19 mouse cellular contexts compared by ENCODE assay signal in genomic region chr4:82890585-82890984, GRCm38 (mm10). TPM values are rescaled to one million over a fixed set of nuclear protein-coding genes. Genes with fewer than 3 reads are reported as not detected.
DNase-seq lines count a peak whose midpoint lies in the region; ATAC-seq lines count a peak whose summit lies in the region.
"Had no signal": no experiment of that assay in that cellular context is flagged by ENCODE, and none has a peak within 500 bp of the region (broad histone marks: within the 10 kb centered on the region; RNA-seq: fewer than 3 reads in every experiment).

No protein-coding gene starts in this region.

- 73% methylated on average over 4 of the region's 4 CpGs for WGBS in heart, embryonic 12.5 days
- 69% methylated on average over 4 of the region's 4 CpGs for WGBS in kidney, embryonic 16.5 days
- 49% methylated on average over 4 of the region's 4 CpGs for WGBS in embryonic facial prominence, embryonic 15.5 days
- 56% methylated on average over 4 of the region's 4 CpGs for WGBS in stomach, embryonic 15.5 days

- H3K9ac ChIP-seq in heart, embryonic 12.5 days, result no peak overlapping the region
- H3K9ac ChIP-seq in kidney, embryonic 16.5 days (replicated peaks; ENCODE audit: low read length), result no peak overlapping the region
- no peak overlapping the region for H3K9ac ChIP-seq in embryonic facial prominence, embryonic 15.5 days
- H3K9ac ChIP-seq in stomach, embryonic 15.5 days, result no peak overlapping the region
- H3K9ac ChIP-seq: liver, postnatal 0 days; midbrain, embryonic 15.5 days; neural tube, embryonic 12.5 days had no signal

- H3K4me1 ChIP-seq in heart, embryonic 12.5 days (replicated peaks), result no peaks in the 10 kb centered on the region
- H3K4me1 ChIP-seq in kidney, embryonic 16.5 days (ENCODE audit: insufficient read depth, low read length), result no peaks in the 10 kb centered on the region
- peaks cover 27% of the 10 kb centered on the region for H3K4me1 ChIP-seq in embryonic facial prominence, embryonic 15.5 days
- no peaks in the 10 kb centered on the region for H3K4me1 ChIP-seq in stomach, embryonic 15.5 days
- H3K4me1 ChIP-seq: midbrain, embryonic 15.5 days; neural tube, embryonic 12.5 days had no signal

- no peaks in the 10 kb centered on the region for H3K36me3 ChIP-seq in heart, embryonic 12.5 days
- H3K36me3 ChIP-seq in kidney, embryonic 16.5 days (ENCODE audit: insufficient read depth, low read length), result no peaks in the 10 kb centered on the region
- no peaks in the 10 kb centered on the region for H3K36me3 ChIP-seq in embryonic facial prominence, embryonic 15.5 days
- H3K36me3 ChIP-seq in stomach, embryonic 15.5 days, result no peaks in the 10 kb centered on the region
- H3K36me3 ChIP-seq: midbrain, embryonic 15.5 days; neural tube, embryonic 12.5 days had no signal

- intact Hi-C loops in heart, postnatal 10 days (cut with DNase I), result no loop called here

- ATAC-seq in heart, embryonic 12.5 days (ENCODE audit: insufficient number of reproducible peaks, low FRiP score), result no peak
- ATAC-seq in kidney, embryonic 16.5 days (ENCODE audit: low FRiP score, low TSS enrichment), result no peak
- peak; percentile 69 for ATAC-seq in embryonic facial prominence, embryonic 15.5 days (ENCODE audit: insufficient number of reproducible peaks, low FRiP score, low TSS enrichment, low read depth)
- peak; percentile 14; the same call in 1 of the 2 replicates for ATAC-seq in stomach, embryonic 15.5 days (ENCODE audit: insufficient read depth, low FRiP score, low read depth)
- ATAC-seq: liver, postnatal 0 days; midbrain, embryonic 15.5 days had no signal

- no peaks in the 10 kb centered on the region for H3K27me3 ChIP-seq in heart, embryonic 12.5 days (replicated peaks)
- no peaks in the 10 kb centered on the region for H3K27me3 ChIP-seq in kidney, embryonic 16.5 days (ENCODE audit: insufficient read depth, low read length)
- H3K27me3 ChIP-seq in embryonic facial prominence, embryonic 15.5 days, result no peaks in the 10 kb centered on the region
- no peaks in the 10 kb centered on the region for H3K27me3 ChIP-seq in stomach, embryonic 15.5 days (replicated peaks)
- H3K27me3 ChIP-seq: midbrain, embryonic 15.5 days; neural tube, embryonic 12.5 days had no signal

- no peak for DNase-seq in heart, postnatal 10 days
- no peak for DNase-seq in kidney, postnatal 10 days
- no peak for DNase-seq in thymus, postnatal 0 days (ENCODE audit: low spot score)
- no peak for DNase-seq in layer of hippocampus, postnatal 10 days (ENCODE audit: low spot score in 2 of 2)
- DNase-seq: adrenal gland, adult 2 months; cerebellum, adult 2 months; gastrocnemius, postnatal 25 days; kidney, adult 9 months; liver, postnatal 0 days had no signal

- no peak overlapping the region for H3K4me2 ChIP-seq in heart, embryonic 12.5 days
- H3K4me2 ChIP-seq in kidney, embryonic 16.5 days (replicated peaks; ENCODE audit: low read depth, low read length), result no peak overlapping the region
- H3K4me2 ChIP-seq in embryonic facial prominence, embryonic 15.5 days (replicated peaks), result peak overlapping the region; percentile 13; the same call in 1 of the 2 replicates
- no peak overlapping the region for H3K4me2 ChIP-seq in stomach, embryonic 15.5 days
- H3K4me2 ChIP-seq: midbrain, embryonic 15.5 days; neural tube, embryonic 12.5 days had no signal

- 0 out of 2 replicates have a peak overlapping the region, but pooled peaks have one; percentile 4 for H3K27ac ChIP-seq in heart, embryonic 12.5 days (ENCODE audit: poor library complexity, severe bottlenecking)
- H3K27ac ChIP-seq in kidney, embryonic 16.5 days (ENCODE audit: low read length), result peak overlapping the region; percentile 48; the same call in 1 of the 2 replicates
- H3K27ac ChIP-seq in embryonic facial prominence, embryonic 15.5 days (replicated peaks), result peak overlapping the region; percentile 86
- H3K27ac ChIP-seq in stomach, embryonic 15.5 days, result peak overlapping the region; percentile 82
- H3K27ac ChIP-seq: macrophage; midbrain, embryonic 15.5 days; neural tube, embryonic 12.5 days had no signal

- no peaks in the 10 kb centered on the region for H3K9me3 ChIP-seq in heart, embryonic 12.5 days (replicated peaks)
- no peaks in the 10 kb centered on the region for H3K9me3 ChIP-seq in kidney, embryonic 16.5 days (ENCODE audit: low read length)
- no peaks in the 10 kb centered on the region for H3K9me3 ChIP-seq in embryonic facial prominence, embryonic 15.5 days (replicated peaks)
- H3K9me3 ChIP-seq in stomach, embryonic 15.5 days, result no peaks in the 10 kb centered on the region
- H3K9me3 ChIP-seq: midbrain, embryonic 15.5 days; neural tube, embryonic 12.5 days had no signal

- H3K4me3 ChIP-seq in heart, embryonic 12.5 days, result no peak overlapping the region
- H3K4me3 ChIP-seq in kidney, embryonic 16.5 days (ENCODE audit: low read length), result no peak overlapping the region
- no peak overlapping the region for H3K4me3 ChIP-seq in embryonic facial prominence, embryonic 15.5 days (replicated peaks)
- no peak overlapping the region for H3K4me3 ChIP-seq in stomach, embryonic 15.5 days (replicated peaks)
- H3K4me3 ChIP-seq: midbrain, embryonic 15.5 days; neural tube, embryonic 12.5 days had no signal

RNA-seq across cellular contexts. Expression of gene Cer1, which starts 5.6 kb away (rescaled TPM):
- 0.10 TPM in 1 of 2 replicates, not detected in the other for polyA plus RNA-seq in heart, embryonic 12.5 days (2016; fragmentation: Nextera tagmentation; extraction: Ambion mirVana)
- total RNA-seq in heart, postnatal 10 days (2021), result not detected
- not detected in 2 replicates for polyA plus RNA-seq in kidney, embryonic 16.5 days (2015; fragmentation: Nextera tagmentation; extraction: Ambion mirVana)
- 0.27 and 0.68 TPM in 2 replicates for polyA plus RNA-seq in embryonic facial prominence, embryonic 15.5 days (2015; fragmentation: Nextera tagmentation; extraction: Ambion mirVana)
- polyA plus RNA-seq in stomach, embryonic 15.5 days (2015; fragmentation: Nextera tagmentation; extraction: Ambion mirVana), result 0.14 and 0.34 TPM in 2 replicates
- polyA plus RNA-seq in thymus, postnatal 0 days (2015; fragmentation: Nextera tagmentation; extraction: Ambion mirVana), result not detected in 2 replicates
- under 1 TPM in 1 of 2 experiments, not detected in 1; 0.18 TPM for total RNA-seq in layer of hippocampus, postnatal 10 days (2021)
- total RNA-seq: adrenal gland, adult 2 months; ES-E14; gastrocnemius, postnatal 25 days; hematopoietic stem cell, adult 5-6 weeks had no signal
- polyA plus RNA-seq: adrenal gland, adult 2 months; cerebellum, adult 2 months; liver, postnatal 0 days; macrophage; midbrain, embryonic 15.5 days; small intestine, adult 2 months had no signal

RNA-seq across cellular contexts. Expression of gene Zdhhc21, which starts 30.8 kb away (rescaled TPM):
- 16.6 and 17.7 TPM in 2 replicates for polyA plus RNA-seq in heart, embryonic 12.5 days (2016; fragmentation: Nextera tagmentation; extraction: Ambion mirVana)
- 10 to 100 TPM; 15.1 to 19.2 TPM for total RNA-seq in heart, postnatal 10 days (2021)
- polyA plus RNA-seq in kidney, embryonic 16.5 days (2015; fragmentation: Nextera tagmentation; extraction: Ambion mirVana), result 12.2 and 16.4 TPM in 2 replicates
- polyA plus RNA-seq in embryonic facial prominence, embryonic 15.5 days (2015; fragmentation: Nextera tagmentation; extraction: Ambion mirVana), result 13.9 and 15.2 TPM in 2 replicates
- polyA plus RNA-seq in stomach, embryonic 15.5 days (2015; fragmentation: Nextera tagmentation; extraction: Ambion mirVana), result 15.1 and 15.9 TPM in 2 replicates
- 10.3 and 11.7 TPM in 2 replicates for polyA plus RNA-seq in thymus, postnatal 0 days (2015; fragmentation: Nextera tagmentation; extraction: Ambion mirVana)
- total RNA-seq in layer of hippocampus, postnatal 10 days (2021), result 10 to 100 TPM; 43.7 to 49.6 TPM

Comparison
In these comparisons a context has a peak if more than half of its experiments do, and no peak if none do; other contexts are left out.
1. ATAC-seq: peak in embryonic facial prominence, embryonic 15.5 days (single experiment) and stomach, embryonic 15.5 days (single experiment); none in heart, embryonic 12.5 days (single experiment) and kidney, embryonic 16.5 days (single experiment).
2. H3K27ac ChIP-seq: peak in every context shown above with its lines; median percentile 86 in embryonic facial prominence, embryonic 15.5 days; 82 in stomach, embryonic 15.5 days; 48 in kidney, embryonic 16.5 days; 4 in heart, embryonic 12.5 days.